Mouse (Mus musculus): Measurements from ENCODE around the gene Derl2. TPM values are rescaled to one million over a fixed set of nuclear protein-coding genes. Genes with fewer than 3 reads are reported as not detected.

Gene Derl2
- 10 to 100 TPM; 66.2 to 89.5 TPM for total RNA-seq (2021)
- long read RNA-seq, experiment 1, transcript Derl2-206 (7 exons, 3,666 nt) = major isoform, 35 of 45 reads
- long read RNA-seq, experiment 1, partial matches to known transcripts = 2 of 45 reads
- long read RNA-seq, experiment 1, other reads (novel, unspliced or antisense) = 8 of 45 reads
- long read RNA-seq, experiment 2, transcript Derl2-206 (7 exons, 3,666 nt) = major isoform, 170 of 200 reads
- long read RNA-seq, experiment 2, partial matches to known transcripts = 3 of 200 reads
- long read RNA-seq, experiment 2, other reads (novel, unspliced or antisense) = 26 of 200 reads

DNA sequence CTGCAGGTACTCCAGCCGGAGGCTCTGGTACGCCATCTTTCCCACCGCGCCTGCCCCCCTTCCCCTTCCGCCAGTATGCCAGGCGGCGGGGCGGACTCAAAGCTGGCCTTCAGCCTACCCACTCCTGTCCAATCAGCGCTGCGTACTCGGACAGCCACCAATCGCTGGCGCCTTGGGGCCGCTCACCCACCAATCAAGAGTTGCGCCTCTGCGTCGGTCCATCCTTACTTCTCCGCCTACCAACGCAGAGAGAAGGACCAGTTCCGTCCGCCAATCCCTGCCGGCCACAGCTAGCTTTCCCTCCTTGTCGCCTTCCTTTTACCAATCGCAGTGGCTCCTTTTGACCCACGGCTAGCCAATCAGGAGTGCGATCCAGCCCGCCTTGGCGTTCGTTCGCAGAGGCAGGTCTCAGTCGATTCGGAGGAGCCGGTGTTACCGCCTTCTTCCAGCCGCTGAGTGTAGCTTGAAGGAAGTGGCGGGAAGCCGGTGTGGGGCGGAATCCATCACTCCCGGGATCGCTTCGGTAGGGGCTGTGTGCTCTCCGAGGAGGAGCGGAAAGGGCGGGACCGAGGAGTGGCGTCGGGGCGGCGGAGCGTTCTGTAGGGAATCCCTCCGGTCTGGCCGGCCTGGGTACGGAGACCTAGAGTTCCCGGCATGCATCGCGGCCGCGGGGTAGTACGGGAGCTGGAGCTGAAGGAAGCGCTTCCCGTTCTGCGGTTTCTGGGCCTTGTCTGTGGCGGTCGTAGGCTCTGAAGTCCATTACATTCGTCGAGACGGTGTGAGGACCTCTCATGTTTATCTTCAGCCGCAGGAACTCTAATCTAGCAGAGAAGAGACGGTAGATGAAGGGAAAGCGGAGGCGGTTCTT, at the start of gene Derl2, which contains the start of gene Mis12:
Gene Derl2 (minus strand): TSS at position 641 of the 868 bp plus-strand sequence.
Gene Mis12 (plus strand): TSS at position 411 of the 868 bp plus-strand sequence.
- DNase-seq (ENCODE audit: low spot score in 2 of 2) = peak; percentile 90 to 92

DNA sequence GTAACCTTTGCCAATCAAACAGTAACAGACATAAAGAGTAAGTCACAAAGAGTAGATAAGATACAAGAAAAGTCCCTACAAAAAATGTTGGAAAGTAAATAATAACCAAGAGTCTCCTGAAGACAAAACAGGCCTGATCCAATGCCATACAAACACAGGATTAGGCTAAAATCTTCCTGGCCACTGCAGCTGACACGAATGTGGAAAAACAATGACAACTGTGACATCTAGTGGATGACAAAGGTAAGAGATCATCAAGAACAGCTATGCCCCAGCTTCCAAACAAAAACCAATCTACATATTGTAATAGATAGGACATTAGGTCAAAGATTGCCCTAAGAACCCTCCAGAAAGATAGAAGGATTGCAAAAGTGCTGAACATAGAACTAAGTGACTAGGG, 32.9 kb upstream of the Derl2 start:
- no peak for DNase-seq (ENCODE audit: low spot score in 2 of 2)

DNA sequence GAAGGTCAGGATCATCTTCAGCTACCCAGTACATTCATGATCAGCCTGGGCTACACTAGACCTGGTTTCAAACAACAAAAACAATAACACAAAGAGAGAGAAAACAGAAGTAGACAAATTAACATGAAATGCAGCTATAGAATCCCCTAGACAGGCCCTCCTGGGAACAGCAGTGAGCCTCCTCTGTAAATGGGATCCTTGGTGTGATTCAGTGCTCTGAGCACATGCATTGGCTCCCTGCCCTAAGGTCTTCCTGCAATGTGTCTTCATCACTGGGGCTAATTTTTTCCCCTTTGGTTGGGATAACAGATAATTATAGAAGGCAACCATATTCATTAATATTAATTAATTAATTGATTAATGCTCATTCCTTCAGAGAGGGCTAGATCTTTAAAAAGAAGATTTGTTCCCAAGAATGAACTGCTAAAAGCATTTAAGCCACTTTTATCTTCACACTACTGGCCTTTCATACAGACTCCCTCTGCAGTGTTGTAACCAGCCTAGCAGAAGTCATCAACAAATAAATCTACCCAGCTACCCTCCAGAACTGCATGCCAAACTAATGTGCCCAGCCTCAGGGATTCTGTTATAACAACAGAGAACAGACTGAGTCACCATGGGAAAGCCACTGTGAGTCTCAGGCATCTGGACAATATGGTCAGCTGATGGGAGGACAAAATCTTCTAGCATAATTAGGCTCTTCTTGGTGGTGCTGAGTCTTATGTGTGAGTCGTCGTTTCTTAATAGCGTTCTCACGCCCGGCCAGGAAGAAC, 20.1 kb upstream of the Derl2 start:
- DNase-seq (ENCODE audit: low spot score in 2 of 2) = no peak

DNA sequence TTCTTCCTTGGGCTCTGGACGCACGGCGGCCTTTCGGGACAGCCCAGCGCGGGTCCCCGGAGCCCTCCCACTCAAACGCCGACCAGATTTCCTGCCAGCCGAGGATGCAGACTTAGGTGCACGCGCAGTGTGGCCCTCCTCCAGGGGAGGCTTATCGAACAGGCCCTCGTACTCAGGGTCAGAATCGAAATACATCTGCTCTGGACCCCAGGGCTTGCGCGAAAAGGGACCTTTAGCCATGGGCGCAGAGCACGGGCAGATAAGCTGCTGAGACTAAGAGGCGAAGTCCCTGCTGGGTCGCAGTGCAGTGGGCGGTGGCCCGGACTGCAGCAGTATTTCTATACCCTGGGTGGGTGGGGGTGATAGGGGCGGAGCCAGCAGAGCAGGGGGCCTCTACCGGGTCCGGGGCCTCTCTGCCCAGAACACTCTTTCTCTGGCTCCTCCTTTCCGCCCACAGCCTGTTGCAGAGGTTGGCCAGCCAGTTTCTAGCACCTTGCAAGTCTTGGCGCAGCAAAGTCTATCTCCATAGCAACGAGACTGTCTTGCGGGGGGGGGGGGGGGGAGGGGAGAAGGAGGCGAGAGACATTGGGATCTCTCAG, 13.6 kb upstream of the Derl2 start, which contains the start of gene 6330403K07Rik:
Gene 6330403K07Rik (minus strand): TSS at position 351 of the 599 bp plus-strand sequence.
- DNase-seq (ENCODE audit: low spot score in 2 of 2) = no peak

DNA sequence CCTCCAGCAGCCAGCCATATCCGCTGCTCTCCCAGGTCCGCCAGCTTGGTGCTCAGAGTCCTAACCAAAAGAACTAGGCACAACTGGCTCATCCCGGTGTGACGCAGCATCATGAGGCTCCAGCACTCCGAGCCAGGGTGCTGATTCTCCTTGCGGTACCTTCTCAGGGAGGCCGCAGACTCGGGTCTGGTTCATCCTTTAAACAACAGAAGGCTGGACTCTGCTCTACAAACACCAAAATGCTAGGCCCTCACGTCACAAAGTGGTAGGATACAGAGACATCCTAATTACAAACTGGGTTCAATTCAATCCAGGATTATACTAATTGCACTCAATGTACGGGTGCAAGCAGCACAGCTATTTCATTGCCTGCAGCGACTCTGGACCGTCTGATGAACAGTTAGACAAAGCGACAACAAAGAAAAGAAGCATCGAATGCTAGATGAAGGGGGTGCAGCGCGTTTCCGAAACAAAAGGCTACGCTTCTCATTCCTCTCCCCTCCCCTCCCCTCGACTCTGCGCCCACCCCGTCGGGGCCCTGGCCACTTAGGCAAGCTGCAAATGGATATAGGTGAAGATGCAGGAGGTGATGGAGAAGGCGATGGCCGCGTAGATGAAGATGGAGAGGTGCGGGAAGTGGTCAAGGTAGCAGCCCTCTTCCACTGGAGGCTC, 13.0 kb upstream of the Derl2 start:
- DNase-seq (ENCODE audit: low spot score in 2 of 2) = no peak

DNA sequence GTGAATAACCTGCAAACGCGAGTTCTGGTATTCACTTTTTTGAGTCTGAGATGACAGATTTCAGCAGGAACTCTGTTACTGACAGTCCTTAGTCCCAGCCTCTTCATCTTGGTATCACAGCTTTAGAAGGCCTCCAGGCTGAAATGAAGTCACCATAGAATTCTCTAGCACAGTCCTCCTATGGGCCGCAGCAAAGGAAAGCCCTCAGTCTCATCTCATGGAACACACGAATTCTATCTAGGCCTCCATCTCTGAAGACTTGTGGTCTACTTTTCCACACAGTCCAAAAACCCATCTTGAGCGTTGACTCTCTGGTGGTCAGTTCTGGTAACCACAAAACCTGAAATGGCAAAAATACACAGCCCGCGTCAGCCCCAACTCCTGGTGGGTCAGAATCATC, 12.4 kb upstream of the Derl2 start:
- DNase-seq (ENCODE audit: low spot score in 2 of 2) = no peak

DNA sequence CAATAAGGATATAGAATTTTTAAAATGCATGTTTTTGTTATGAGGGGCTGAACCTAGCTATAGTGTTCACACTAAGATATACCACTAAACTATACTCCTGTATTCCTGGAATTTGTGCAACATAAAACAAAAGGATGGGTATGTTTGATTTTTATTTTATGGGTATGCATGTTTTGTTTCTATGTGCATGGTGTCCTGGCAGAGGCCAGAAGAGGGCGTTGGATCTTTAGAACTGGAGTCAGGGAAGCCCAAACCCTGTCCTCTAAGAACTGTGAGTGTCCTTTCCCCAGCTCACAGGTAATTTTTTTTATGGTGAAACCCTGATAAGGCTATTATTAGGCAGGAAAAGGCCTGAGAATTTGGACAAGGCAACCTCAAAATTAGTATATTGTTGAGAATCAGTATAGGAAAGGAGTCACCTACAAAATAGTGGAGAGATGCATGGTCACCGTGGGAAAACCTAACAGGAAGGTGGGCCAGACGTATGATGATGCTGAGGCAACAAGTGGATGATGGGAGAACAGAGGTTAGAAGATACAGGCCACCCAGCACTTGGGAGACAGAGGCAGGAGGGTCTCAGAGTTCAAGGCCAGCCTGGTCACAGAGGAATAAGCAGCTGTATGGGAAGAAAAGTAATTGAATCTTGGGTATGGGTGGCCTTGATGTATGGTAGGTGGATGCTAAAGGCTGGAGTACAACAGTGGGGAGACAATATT, 9.9 kb upstream of the Derl2 start:
- no peak for DNase-seq (ENCODE audit: low spot score in 2 of 2)

DNA sequence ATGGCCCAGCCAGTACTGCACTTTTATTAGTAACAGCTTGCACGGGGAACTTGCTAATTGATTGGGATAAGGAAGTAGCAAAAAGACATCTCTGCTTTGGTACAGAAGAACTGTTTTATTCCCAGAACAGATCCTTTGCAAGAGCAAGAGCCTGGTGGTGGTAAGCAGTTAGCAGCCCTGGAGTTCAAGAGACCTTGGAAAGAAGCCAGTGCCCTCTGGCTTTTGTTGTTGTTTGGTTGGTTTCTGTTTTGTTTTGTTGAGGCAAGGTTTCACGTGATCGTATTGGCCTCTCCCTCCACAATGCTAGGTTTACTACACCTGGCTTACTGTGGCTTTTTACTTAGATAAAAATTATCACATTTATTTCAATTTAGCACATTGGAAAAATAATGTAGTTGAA, 8.6 kb upstream of the Derl2 start:
- DNase-seq (ENCODE audit: low spot score in 2 of 2) = no peak

DNA sequence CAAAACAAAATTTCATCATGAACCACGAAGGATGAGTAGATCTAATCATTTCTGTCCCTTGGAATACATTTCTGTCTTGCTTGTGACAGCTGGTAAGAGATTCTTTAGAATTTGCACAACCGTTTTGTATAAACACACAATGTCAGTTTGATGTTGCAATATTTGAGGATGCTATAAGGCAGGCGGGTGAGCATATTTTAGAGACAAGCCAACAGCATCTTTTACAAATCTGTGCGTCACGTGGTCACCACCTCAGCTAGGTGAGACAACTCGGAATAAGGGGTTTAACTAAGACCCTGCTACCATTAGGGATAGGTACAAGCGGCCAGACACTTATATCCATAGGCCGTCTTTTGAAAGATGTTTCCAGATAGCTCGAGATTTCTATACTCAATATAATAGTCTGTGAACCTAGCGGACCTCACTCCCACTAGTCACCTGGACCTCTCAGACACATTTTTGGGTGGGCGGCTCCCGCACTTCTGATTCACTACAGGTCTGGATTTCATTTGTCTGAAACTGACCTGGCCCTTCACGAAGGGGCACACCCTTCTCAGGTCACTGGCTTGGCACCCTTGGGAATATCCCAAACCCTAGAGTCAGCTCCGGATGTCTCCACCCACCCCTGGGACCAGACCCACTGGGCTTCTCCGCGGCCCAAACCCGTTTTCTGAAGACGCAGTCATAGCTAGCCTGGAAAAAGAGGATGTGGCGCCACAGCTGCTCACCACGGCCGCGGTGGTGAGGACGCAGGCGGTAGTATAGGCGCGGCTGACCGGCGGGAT, 1.0 kb downstream of the Derl2 start:
- DNase-seq (ENCODE audit: low spot score in 2 of 2) = no peak

DNA sequence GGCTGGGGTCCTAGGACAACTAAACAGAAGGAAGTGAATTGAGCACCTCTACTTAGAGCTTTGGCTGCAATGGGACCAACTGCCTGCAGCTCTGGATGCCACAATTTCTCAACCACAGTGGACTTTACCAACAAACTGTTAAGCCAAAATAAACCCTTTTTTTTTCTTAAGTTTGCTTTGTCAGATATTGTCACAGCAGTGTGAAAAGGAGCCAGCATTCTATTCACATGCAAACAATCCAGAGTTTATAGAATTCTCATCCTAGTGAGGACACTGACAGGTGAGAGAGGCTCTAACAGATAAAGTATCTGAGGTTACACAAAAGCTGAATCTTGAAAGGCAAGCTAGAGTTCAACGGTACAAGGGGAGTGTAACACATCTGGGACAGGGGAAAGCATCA, 2.6 kb downstream of the Derl2 start:
- no peak for DNase-seq (ENCODE audit: low spot score in 2 of 2)

DNA sequence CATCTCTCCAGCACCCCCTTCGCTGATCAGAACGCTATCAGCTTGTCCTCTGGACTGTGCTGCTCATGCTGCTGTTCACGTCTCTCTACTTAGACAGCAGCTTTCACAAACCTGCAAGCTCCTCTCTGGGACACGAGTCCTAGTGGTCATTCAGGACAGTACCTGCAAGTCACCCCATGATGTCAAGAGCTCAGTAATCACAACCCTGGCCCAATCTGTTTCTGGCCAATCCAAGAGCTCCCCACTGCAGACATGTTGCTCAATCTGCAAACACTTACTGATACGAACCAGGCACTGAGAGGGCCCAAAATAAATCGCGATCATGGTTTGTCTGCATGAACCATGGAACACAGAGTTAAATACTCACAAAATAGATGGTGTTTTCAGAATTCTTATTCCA, 6.9 kb downstream of the Derl2 start:
- no peak for DNase-seq (ENCODE audit: low spot score in 2 of 2)

DNA sequence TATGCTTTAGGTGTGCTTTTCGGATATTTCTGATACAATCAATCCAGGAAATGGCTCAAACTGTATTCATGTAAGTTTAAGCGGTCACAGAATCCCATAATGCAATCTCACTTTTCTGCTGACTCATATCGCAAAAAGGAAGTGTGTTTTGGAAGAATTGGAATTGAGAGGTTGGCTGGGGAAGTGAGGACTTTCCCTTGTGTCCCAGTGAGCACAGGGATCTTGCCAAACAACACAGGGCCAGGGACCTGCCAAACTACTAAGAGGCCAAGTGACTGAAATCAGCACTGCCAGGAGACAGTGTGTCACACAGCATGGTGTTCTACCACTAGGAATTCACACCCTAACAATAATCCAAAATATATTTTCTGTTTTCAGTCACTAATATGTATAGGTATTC, 11.3 kb downstream of the Derl2 start:
- no peak for DNase-seq (ENCODE audit: low spot score in 2 of 2)

DNA sequence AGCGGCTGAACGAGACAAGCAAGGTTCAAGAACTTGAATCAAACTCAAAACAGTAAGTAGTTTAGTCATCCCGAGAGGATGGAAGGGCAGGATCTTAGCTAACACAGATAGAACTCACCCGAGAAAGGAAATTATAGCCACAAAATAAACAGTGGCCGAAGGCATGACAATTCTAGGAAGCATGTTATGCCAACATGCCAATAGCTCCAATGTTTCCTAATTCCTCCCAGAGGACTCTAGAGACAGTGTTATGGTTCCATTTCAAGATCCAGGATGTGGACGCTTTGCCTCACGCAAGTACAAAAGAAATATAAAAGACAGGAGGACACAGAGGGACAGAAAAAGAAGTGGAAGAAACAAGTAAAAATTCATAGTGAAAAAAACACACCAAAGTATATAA, 11.8 kb downstream of the Derl2 start:
- DNase-seq (ENCODE audit: low spot score in 2 of 2) = no peak

DNA sequence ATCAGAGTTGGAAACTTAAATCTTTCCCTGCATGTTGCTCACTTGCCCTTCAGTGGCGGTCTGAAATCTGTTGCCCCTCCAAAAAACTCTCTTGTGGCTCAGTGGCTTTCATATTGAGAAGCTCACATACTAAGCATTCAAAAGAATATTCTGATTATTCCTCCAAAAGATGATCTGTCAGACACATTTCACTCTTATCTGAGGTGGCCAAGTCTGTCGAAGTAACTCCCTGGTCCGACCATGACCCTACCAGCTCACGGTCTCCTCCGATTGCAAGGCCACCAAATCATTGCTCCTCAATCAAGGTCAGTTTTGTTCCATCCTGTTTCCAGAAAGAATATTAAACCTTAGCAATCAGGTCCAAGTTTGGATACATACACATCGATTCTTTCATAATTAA, 12.6 kb downstream of the Derl2 start:
- DNase-seq (ENCODE audit: low spot score in 2 of 2) = no peak

DNA sequence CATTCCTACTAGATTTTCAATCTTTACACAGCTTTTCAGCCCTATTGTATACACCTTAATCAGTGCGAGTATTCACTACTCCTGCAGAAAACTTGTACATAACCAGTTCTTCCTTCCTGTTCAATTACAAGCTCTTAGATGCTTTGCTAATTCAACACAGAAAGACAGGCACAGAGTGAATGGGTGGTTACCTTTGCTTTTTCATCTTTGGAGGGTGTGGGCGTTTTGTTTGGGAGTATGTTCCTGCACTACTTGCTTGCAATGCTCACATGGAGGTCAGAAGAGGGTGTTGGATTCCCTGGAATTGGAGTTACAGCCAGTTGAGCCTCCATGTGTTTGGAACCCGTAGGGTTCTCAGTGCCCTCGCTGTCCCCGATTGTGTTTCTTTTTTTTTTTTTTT, 14.6 kb downstream of the Derl2 start:
- no peak for DNase-seq (ENCODE audit: low spot score in 2 of 2)

DNA sequence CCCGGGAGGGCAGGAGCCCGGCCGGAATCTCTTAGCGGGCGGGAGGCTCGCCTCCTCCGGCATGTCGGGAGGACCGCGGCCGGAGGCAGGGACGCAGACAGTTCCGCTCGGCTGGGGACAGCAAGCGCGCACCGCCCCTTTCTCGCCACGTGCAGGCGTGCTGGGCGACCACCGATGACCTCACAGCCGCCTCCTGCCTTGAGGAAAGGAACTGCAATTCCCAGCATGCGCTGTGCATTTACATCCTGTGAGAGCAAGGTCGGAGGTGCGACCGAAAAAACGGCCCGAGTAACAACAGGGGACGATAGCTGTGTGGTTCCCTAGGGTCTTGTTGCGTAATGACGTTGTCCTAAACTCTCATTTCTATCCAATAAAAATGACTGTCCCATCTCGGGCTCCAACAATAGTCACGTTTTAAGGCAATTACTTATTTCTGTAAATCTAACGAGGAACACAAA, 15.3 kb downstream of the Derl2 start, which contains the start of gene Dhx33:
Gene Dhx33 (minus strand): TSS at position 122 of the 458 bp plus-strand sequence.
- DNase-seq (ENCODE audit: low spot score in 2 of 2) = peak; percentile 91

DNA sequence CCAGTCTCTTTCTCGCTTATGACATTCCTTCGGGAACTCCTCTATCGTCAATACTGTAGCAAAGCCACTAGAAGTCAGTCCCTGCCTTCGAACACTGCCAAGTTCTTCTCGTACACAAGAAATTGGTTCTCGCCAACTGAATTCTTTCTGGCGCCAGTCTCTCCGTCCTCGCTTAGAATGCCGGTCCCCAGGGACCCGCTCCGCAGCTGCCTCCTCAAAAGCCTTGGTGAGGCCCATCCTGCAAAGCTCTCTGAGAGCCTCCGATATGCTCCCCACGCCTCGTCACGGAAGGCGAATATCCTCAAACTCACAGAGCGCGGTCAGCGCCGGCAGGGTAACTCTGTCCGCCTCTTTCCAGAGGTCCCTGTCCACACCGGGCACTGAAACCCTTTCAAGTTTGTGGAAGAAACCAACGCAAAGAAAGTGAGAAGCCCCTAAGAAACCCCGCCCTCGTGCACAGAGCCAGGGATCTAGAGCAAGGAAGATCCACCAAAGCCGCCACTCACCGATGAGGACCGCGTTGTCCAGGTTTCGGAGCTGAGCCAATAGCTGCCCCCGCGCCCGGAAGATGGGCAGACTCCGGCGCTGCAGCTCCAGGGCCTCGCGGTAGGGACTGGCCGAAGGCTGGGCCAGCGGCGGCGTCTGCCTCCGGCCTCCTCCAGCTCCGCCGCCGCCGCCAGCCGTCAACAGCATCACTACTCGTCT, 15.9 kb downstream of the Derl2 start:
- DNase-seq (ENCODE audit: low spot score in 2 of 2) = no peak

DNA sequence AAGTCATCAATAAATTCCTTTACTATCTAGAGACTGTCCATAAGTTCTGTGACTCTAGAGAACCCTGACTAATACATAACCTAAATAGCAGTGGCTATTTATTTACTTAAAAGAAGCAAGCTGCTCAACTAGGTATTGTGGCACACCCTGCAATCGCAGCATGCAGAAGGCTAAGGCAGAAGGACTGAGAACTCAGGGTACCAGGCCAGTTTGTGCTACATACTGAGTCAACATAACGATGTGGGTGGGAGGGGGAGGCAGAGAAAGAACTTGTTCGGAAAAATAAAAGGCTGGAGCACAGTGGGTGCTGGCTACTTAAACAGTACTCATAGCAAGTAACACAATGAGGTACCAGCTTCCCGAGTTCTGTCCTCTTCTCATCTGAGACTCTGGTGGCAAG, 18.5 kb downstream of the Derl2 start:
- no peak for DNase-seq (ENCODE audit: low spot score in 2 of 2)
